Mouse (Mus musculus): Measurements from ENCODE around the gene Slc25a44. TPM values are rescaled to one million over a fixed set of nuclear protein-coding genes. Genes with fewer than 3 reads are reported as not detected.

Slc25a44 gene
- polyA plus RNA-seq, 1 experiment: 12.7 TPM

DNA sequence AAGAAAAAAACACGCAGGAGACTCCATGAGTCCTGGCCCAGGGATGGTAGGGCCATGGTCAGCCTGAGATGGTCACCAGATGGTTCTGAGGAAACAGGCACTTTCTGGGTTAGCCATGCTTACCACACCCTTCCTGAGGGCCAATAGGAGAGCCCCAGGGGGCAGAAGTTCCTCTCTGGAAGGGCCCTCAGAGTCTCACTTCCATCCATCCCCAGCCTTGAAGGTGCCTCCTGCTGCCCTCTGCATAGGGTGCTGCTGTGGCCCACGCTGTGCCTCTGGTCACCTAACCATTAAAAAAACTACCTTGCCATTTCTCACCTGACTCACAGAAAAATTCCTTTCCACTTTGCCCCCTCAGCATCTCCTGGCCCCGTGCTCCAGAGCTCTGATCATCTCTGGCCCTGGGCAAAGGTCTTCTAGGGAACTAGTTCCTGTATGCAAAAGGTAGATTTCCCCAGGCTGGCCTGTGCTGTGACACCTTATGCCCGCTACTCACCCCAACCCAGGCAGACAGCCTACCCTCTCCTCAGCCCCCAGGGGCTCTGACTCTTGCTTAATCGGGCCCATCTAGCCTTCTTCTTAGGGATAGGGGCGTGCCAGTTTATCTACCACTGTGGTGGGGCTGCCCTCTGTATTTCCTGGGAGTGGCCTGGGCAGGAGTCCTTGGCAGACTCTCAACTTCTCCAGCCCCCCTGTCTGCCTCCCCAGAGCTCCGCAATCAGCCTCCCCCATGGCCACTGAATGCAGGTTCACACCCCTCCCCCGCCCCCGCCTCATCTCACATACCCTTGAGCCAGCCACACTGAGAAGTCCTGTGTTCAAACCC, 30.0 kb upstream of the Slc25a44 start:
- no peaks in the 10 kb centered on the region for H3K27me3 ChIP-seq (ENCODE audit: control insufficient read depth, insufficient read depth, low read length)
- no peak overlapping the region for H3K27ac ChIP-seq (ENCODE audit: control insufficient read depth, insufficient read depth, low read depth, low read length)
- no peaks in the 10 kb centered on the region for H3K36me3 ChIP-seq (ENCODE audit: control insufficient read depth, insufficient read depth, low read length)
- peaks cover 9% of the 10 kb centered on the region for H3K4me1 ChIP-seq (ENCODE audit: control insufficient read depth, insufficient read depth, low read length)
- no peak overlapping the region for H3K4me3 ChIP-seq (ENCODE audit: control insufficient read depth, low read depth, low read length)
- no peak for TF ChIP-seq POLR2A (IDR thresholded peaks at IDR 0.05; ENCODE audit: control insufficient read depth, low read depth, low read length)
- TF ChIP-seq CTCF (IDR thresholded peaks at IDR 0.05; ENCODE audit: control insufficient read depth, insufficient read depth, insufficient replicate concordance, low read depth, low read length): no peak

DNA sequence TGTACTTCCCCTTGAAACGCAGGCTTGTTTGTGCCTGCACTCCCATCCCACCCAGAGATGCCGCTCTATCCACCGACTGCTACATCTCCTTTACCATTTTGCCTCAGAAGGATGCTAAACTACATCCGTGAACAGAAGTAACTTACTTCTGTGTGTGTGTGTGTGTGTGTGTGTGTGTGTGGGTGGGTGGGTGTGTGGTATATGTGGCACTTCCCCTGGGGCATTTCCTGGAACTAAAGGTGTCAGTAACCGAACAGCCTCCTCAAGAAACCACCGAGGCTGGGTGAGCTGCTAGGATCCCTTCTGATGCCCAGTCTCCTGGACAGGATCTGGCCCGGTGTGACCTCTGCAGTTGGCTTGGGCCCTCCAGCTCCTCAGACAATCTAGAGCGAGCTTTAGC, 29.0 kb upstream of the Slc25a44 start:
- H3K27me3 ChIP-seq (ENCODE audit: control insufficient read depth, insufficient read depth, low read length): no peaks in the 10 kb centered on the region
- no peak overlapping the region for H3K4me3 ChIP-seq (ENCODE audit: control insufficient read depth, low read depth, low read length)
- peaks cover 7% of the 10 kb centered on the region for H3K4me1 ChIP-seq (ENCODE audit: control insufficient read depth, insufficient read depth, low read length)
- no peaks in the 10 kb centered on the region for H3K36me3 ChIP-seq (ENCODE audit: control insufficient read depth, insufficient read depth, low read length)
- TF ChIP-seq POLR2A (IDR thresholded peaks at IDR 0.05; ENCODE audit: control insufficient read depth, low read depth, low read length) (no peak), CTCF (IDR thresholded peaks at IDR 0.05; ENCODE audit: control insufficient read depth, insufficient read depth, insufficient replicate concordance, low read depth, low read length) (no peak)
- no peak overlapping the region for H3K27ac ChIP-seq (ENCODE audit: control insufficient read depth, insufficient read depth, low read depth, low read length)

DNA sequence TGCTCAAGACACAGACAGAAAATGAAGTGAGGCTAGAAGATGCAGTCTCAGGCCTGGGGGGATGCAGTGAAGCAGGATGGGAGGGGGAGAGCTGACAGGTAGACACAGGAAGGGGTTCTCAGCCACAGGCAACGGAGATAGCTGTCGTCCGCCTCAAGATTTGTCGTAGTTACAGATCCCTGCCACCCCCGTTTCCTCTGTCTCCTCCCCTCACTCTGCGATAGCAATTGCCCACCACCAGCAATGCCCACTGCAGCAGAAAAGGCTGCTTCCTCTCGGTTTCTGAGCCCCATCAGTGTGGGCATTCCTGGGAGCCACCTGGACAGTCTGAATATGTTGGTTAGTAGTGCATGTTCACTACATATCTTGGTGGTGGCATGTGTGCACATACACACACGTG, 28.4 kb upstream of the Slc25a44 start:
- Histone ChIP-seq H3K27ac (ENCODE audit: control insufficient read depth, insufficient read depth, low read depth, low read length) (no peak overlapping the region), H3K4me3 (ENCODE audit: control insufficient read depth, low read depth, low read length) (no peak overlapping the region), H3K36me3 (ENCODE audit: control insufficient read depth, insufficient read depth, low read length) (no peaks in the 10 kb centered on the region), H3K4me1 (ENCODE audit: control insufficient read depth, insufficient read depth, low read length) (peaks cover 5% of the 10 kb centered on the region), H3K27me3 (ENCODE audit: control insufficient read depth, insufficient read depth, low read length) (no peaks in the 10 kb centered on the region)
- no peak for TF ChIP-seq CTCF (IDR thresholded peaks at IDR 0.05; ENCODE audit: control insufficient read depth, insufficient read depth, insufficient replicate concordance, low read depth, low read length)
- TF ChIP-seq POLR2A (IDR thresholded peaks at IDR 0.05; ENCODE audit: control insufficient read depth, low read depth, low read length): no peak

DNA sequence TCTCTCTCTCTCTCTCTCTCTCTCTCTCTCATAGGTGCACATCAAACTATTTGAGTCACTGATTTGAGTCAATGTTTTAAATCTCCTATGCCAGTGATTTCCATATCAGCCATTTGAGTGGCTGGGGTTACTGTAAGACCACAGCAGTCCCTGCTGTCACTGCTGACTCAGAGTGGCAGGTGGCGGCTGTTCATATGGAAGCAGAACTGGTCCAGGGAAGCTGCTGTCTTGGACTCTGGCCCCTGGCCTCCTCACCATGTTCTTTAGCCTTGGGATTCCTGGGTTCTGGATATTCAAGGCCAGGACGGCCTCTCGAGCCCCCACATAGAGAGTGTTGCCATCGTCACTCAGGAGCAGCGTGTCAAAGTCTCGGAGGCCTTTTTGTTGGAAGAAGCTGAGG, 27.8 kb upstream of the Slc25a44 start:
- no peaks in the 10 kb centered on the region for H3K27me3 ChIP-seq (ENCODE audit: control insufficient read depth, insufficient read depth, low read length)
- TF ChIP-seq CTCF (IDR thresholded peaks at IDR 0.05; ENCODE audit: control insufficient read depth, insufficient read depth, insufficient replicate concordance, low read depth, low read length) (no peak), POLR2A (IDR thresholded peaks at IDR 0.05; ENCODE audit: control insufficient read depth, low read depth, low read length) (no peak)

DNA sequence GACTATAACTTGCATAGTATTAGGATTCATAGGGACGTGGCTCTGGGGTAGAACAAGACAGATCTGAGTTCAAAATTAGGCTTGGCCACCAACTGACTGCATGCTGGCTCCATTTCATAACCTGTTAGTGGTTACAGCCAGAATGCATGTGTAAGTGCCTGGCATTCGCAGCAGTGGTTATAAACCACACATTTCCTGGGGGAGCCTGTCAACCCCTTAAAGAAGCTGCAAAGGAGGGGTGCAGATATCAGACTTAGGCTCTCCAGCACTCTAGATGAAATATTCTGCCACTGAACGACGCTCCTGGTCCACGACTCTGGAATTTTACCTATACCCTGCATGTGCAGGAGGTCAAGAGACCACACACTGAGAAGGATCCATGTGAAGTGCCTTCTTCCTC, 27.3 kb upstream of the Slc25a44 start:
- H3K27me3 ChIP-seq (ENCODE audit: control insufficient read depth, insufficient read depth, low read length): no peaks in the 10 kb centered on the region
- peaks cover 4% of the 10 kb centered on the region for H3K4me1 ChIP-seq (ENCODE audit: control insufficient read depth, insufficient read depth, low read length)
- no peak for TF ChIP-seq CTCF (IDR thresholded peaks at IDR 0.05; ENCODE audit: control insufficient read depth, insufficient read depth, insufficient replicate concordance, low read depth, low read length)
- no peak for TF ChIP-seq POLR2A (IDR thresholded peaks at IDR 0.05; ENCODE audit: control insufficient read depth, low read depth, low read length)
- H3K4me3 ChIP-seq (ENCODE audit: control insufficient read depth, low read depth, low read length): no peak overlapping the region
- H3K36me3 ChIP-seq (ENCODE audit: control insufficient read depth, insufficient read depth, low read length): no peaks in the 10 kb centered on the region
- H3K27ac ChIP-seq (ENCODE audit: control insufficient read depth, insufficient read depth, low read depth, low read length): no peak overlapping the region

More for the DNA sequence above, 27.8 kb upstream of the Slc25a44 start:
- Histone ChIP-seq H3K4me3 (ENCODE audit: control insufficient read depth, low read depth, low read length) (no peak overlapping the region), H3K4me1 (ENCODE audit: control insufficient read depth, insufficient read depth, low read length) (peaks cover 4% of the 10 kb centered on the region), H3K27ac (ENCODE audit: control insufficient read depth, insufficient read depth, low read depth, low read length) (no peak overlapping the region), H3K36me3 (ENCODE audit: control insufficient read depth, insufficient read depth, low read length) (no peaks in the 10 kb centered on the region)

DNA sequence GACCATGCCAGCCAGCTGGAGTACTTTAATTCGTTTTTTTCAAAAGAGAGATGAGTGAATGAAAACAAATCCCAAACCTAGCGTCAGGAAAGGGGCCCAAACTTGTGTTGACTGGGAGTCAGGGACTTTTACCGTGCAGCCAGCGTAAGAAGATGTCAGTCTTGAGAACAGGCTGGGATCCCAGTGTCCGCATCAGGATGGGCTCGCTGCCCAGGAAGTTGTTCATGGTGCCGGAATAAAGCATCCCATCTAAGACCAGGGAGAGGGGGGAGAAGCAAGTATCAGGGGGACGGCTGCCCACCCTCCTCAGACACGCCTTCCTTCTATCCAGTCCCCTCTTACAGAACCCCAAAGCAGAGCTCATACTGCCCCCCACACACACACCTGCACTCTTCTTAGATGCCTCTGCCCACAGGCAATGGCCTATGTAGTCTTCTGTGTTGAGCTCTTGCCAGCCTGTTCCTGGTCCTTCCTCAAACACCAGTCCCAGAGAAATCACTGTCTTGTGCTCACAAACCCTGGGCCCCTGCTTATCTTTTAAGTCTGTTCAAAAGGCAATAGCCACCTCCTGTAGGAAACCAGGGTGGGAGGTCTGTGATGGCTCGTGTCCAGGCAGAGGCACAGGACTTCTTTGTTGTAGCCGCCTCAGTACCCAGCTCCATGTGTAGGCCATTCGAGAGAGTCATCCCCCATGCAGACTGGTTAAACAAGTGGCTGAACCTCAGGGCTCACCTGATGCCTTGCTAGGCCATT, 25.6 kb upstream of the Slc25a44 start:
- H3K27me3 ChIP-seq (ENCODE audit: control insufficient read depth, insufficient read depth, low read length): no peaks in the 10 kb centered on the region

DNA sequence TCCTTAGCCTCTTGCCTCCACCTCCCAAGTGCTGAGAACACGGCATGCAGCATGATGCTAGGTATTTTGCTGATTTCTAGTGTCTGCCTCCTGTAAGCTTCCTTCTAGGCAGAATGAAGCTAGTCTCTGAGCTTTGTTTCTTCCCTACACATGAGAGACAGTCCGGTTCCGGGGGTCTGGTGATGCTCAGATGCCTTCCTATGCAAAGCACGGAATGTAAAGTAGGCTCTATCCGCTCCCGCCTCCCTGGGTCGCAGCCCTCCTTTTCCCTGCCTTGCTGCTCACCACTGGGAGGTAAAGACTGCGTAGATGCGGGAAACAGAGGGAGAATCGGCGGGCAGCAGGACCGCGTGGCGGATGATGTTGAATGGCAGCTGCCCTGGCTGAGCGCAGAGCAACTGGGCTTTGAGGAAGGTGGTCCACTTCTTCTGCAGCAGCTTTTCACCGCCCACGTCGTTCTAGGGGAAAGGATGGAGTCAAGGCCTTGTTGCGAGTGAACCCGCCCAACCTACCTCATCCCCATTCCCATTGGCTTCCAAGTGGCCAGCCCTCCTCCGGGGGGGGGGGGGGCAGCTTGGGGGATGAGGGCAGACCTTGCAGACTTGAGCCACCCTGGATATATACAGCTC, 24.6 kb upstream of the Slc25a44 start:
- H3K27ac ChIP-seq (ENCODE audit: control insufficient read depth, insufficient read depth, low read depth, low read length): peak overlapping the region; percentile 29; the same call in 1 of the 2 replicates
- no peaks in the 10 kb centered on the region for H3K27me3 ChIP-seq (ENCODE audit: control insufficient read depth, insufficient read depth, low read length)
- TF ChIP-seq POLR2A (IDR thresholded peaks at IDR 0.05; ENCODE audit: control insufficient read depth, low read depth, low read length) (no peak), CTCF (IDR thresholded peaks at IDR 0.05; ENCODE audit: control insufficient read depth, insufficient read depth, insufficient replicate concordance, low read depth, low read length) (no peak)
- H3K36me3 ChIP-seq (ENCODE audit: control insufficient read depth, insufficient read depth, low read length): no peaks in the 10 kb centered on the region
- peaks cover 2% of the 10 kb centered on the region; the same call in 1 of the 2 replicates for H3K4me1 ChIP-seq (ENCODE audit: control insufficient read depth, insufficient read depth, low read length)
- no peak overlapping the region for H3K4me3 ChIP-seq (ENCODE audit: control insufficient read depth, low read depth, low read length)

More for the DNA sequence above, 25.6 kb upstream of the Slc25a44 start:
- TF ChIP-seq POLR2A (IDR thresholded peaks at IDR 0.05; ENCODE audit: control insufficient read depth, low read depth, low read length) (no peak), CTCF (IDR thresholded peaks at IDR 0.05; ENCODE audit: control insufficient read depth, insufficient read depth, insufficient replicate concordance, low read depth, low read length) (no peak)
- H3K27ac ChIP-seq (ENCODE audit: control insufficient read depth, insufficient read depth, low read depth, low read length): no peak overlapping the region
- no peak overlapping the region for H3K4me3 ChIP-seq (ENCODE audit: control insufficient read depth, low read depth, low read length)
- H3K4me1 ChIP-seq (ENCODE audit: control insufficient read depth, insufficient read depth, low read length): peaks cover 4% of the 10 kb centered on the region
- no peaks in the 10 kb centered on the region for H3K36me3 ChIP-seq (ENCODE audit: control insufficient read depth, insufficient read depth, low read length)
